Mouse (Mus musculus) lung, embryonic 14.5 days (tissue): ENCODE measurements around the gene Zgrf1. TPM values are rescaled to one million over a fixed set of nuclear protein-coding genes. Genes with fewer than 3 reads are reported as not detected.

Source experiments
- ATAC-seq: fragments of 200-750 bp; cut with Nextera tagmentation; 2 replicates; pipeline ENCODE4 v1.8.0; 2017; ENCODE audit warnings: mild to moderate bottlenecking, moderate TSS enrichment, moderate library complexity; ENCODE audit not compliant: insufficient read depth
- DNase-seq: peaks from one replicate; pipeline ENCODE4 v3.0.0-alpha.2; 2015
- H3K27ac ChIP-seq: fragments of 300-500 bp; sonication (generic); 2 replicates; pipeline ENCODE4 v1.5.1; 2014; ENCODE audit warnings: low read depth, mild to moderate bottlenecking, moderate library complexity
- H3K27me3 ChIP-seq: fragments of 300-500 bp; sonication (generic); 2 replicates; pipeline ENCODE4 v1.6.1; 2014; ENCODE audit warnings: low read length, control low read depth; ENCODE audit not compliant: insufficient read depth
- H3K36me3 ChIP-seq: fragments of 300-500 bp; sonication (generic); 2 replicates; pipeline ENCODE4 v1.6.1; 2014; ENCODE audit warnings: control low read depth; ENCODE audit not compliant: insufficient read depth
- H3K4me1 ChIP-seq: fragments of 300-500 bp; sonication (generic); 2 replicates; pipeline ENCODE4 v1.6.1; 2014; ENCODE audit warnings: antibody characterized with exemption, control low read depth; ENCODE audit not compliant: insufficient read depth
- H3K4me2 ChIP-seq: fragments of 300-500 bp; sonication (generic); 2 replicates; pipeline ENCODE4 v1.6.1; 2014; ENCODE audit warnings: mild to moderate bottlenecking
- H3K4me3 ChIP-seq: fragments of 300-500 bp; sonication (generic); 2 replicates; pipeline ENCODE4 v1.5.1; 2014; ENCODE audit warnings: low read depth, low read length
- H3K9ac ChIP-seq: fragments of 300-500 bp; sonication (generic); 2 replicates; pipeline ENCODE4 v1.6.1; 2014
- H3K9me3 ChIP-seq: fragments of 300-500 bp; sonication (generic); 2 replicates; pipeline ENCODE4 v1.6.1; 2016; ENCODE audit warnings: low read depth, low read length, control low read depth
- CTCF ChIP-seq: IDR thresholded peaks from 2 replicates; pipeline ENCODE4 v1.5.1; 2016; ENCODE audit warnings: antibody characterized with exemption, low read depth
- whole genome bisulfite sequencing: fragments of 180-500 bp; shearing (Covaris S2); extraction: QIAGEN DNeasy Blood & Tissue Kit; methylation state at CpG from one replicate; pipeline ENCODE4 v1.1.7; 2014; 5-methylcytosine and 5-hydroxymethylcytosine counted together
- polyA plus RNA-seq: library from polyadenylated mRNA; unstranded; fragments of >200 nt; fragmentation: Nextera tagmentation; extraction: Ambion mirVana; gene quantifications from 2 replicates; pipeline ENCODE4 v1.2.1, GENCODE M21; 2014

The Zgrf1 gene
- polyA plus RNA-seq, 1 experiment from 2014 or later, result 14.0 TPM

- 1% methylated on average over 10 of the region's 10 CpGs for WGBS
- DNase-seq, result no peak
- Histone ChIP-seq H3K36me3 (no peaks in the 10 kb centered on the region), H3K4me1 (peaks cover 13% of the 10 kb centered on the region), H3K4me2 (no peak overlapping the region), H3K27ac (no peak overlapping the region), H3K4me3 (no peak overlapping the region), H3K27me3 (peaks cover 95% of the 10 kb centered on the region), H3K9me3 (no peaks in the 10 kb centered on the region), H3K9ac (no peak overlapping the region)
- no peak for ATAC-seq
- TF ChIP-seq CTCF, result no peak
Measured at GRCm38 (mm10) chr3:127631582-127631981, 78.3 kb downstream of the Zgrf1 start.

GRCm38 (mm10) chr3:127632531-127632930 is 79.2 kb downstream of the Zgrf1 start:
- H3K4me3 ChIP-seq, result peak overlapping the region; percentile 41
- peaks cover 95% of the 10 kb centered on the region for H3K27me3 ChIP-seq
- no peaks in the 10 kb centered on the region for H3K36me3 ChIP-seq
- peak; percentile 26; the same call in 1 of the 2 replicates for ATAC-seq
- TF ChIP-seq CTCF, result no peak
- peaks cover 13% of the 10 kb centered on the region for H3K4me1 ChIP-seq
- H3K9me3 ChIP-seq, result no peaks in the 10 kb centered on the region
- no peak overlapping the region for H3K9ac ChIP-seq
- DNase-seq, result peak; percentile 68
- H3K4me2 ChIP-seq, result peak overlapping the region; percentile 76
- WGBS, result under 1% methylated on average over 30 of the region's 32 CpGs
- H3K27ac ChIP-seq, result no peak overlapping the region

- Histone ChIP-seq H3K9me3 (no peaks in the 10 kb centered on the region), H3K27ac (no peak within 1 kb of the TSS), H3K36me3 (no peaks in the 10 kb centered on the region), H3K27me3 (peaks cover 95% of the 10 kb centered on the region), H3K4me2 (peak within 1 kb of the TSS; percentile 76), H3K4me1 (peaks cover 13% of the 10 kb centered on the region), H3K9ac (no peak within 1 kb of the TSS), H3K4me3 (peak within 1 kb of the TSS; percentile 41)
- WGBS, result under 1% methylated on average over 90 of the region's 92 CpGs
- ATAC-seq (peak; percentile 42), DNase-seq (peak; percentile 44)
- no peak for TF ChIP-seq CTCF
Measured at GRCm38 (mm10) chr3:127633080-127634032, 80.1 kb downstream of the Zgrf1 start, which contains the start of gene Neurog2. Gene Neurog2, plus strand, starts transcription at chr3:127633135.

GRCm38 (mm10) chr3:127634101-127634983 is 81.1 kb downstream of the Zgrf1 start:
- peak; percentile 76 for TF ChIP-seq CTCF
- WGBS, result under 1% methylated on average over 58 of the region's 58 CpGs
- Histone ChIP-seq H3K4me1 (peaks cover 13% of the 10 kb centered on the region), H3K4me3 (peak overlapping the region; percentile 41), H3K27ac (no peak overlapping the region), H3K36me3 (no peaks in the 10 kb centered on the region), H3K9me3 (no peaks in the 10 kb centered on the region), H3K9ac (no peak overlapping the region), H3K4me2 (peak overlapping the region; percentile 76), H3K27me3 (peaks cover 93% of the 10 kb centered on the region)
- peak; percentile 85 for ATAC-seq
- DNase-seq, result peak; percentile 86

GRCm38 (mm10) chr3:127634984-127635349 is 81.7 kb downstream of the Zgrf1 start:
- no peak for DNase-seq
- no peak overlapping the region for H3K9ac ChIP-seq
- no peaks in the 10 kb centered on the region for H3K9me3 ChIP-seq
- no peak overlapping the region for H3K27ac ChIP-seq
- TF ChIP-seq CTCF, result no peak
- no peak overlapping the region; the same call in 1 of the 2 replicates for H3K4me2 ChIP-seq
- no peak for ATAC-seq
- H3K36me3 ChIP-seq, result no peaks in the 10 kb centered on the region
- no peak overlapping the region for H3K4me3 ChIP-seq
- H3K4me1 ChIP-seq, result peaks cover 13% of the 10 kb centered on the region
- H3K27me3 ChIP-seq, result peaks cover 93% of the 10 kb centered on the region
- WGBS, result 6% methylated on average over 3 of the region's 3 CpGs

GRCm38 (mm10) chr3:127639875-127640761 is 86.8 kb downstream of the Zgrf1 start:
- H3K27ac ChIP-seq, result no peak overlapping the region
- WGBS, result under 1% methylated on average over 36 of the region's 36 CpGs
- H3K36me3 ChIP-seq, result no peaks in the 10 kb centered on the region
- no peaks in the 10 kb centered on the region for H3K4me1 ChIP-seq
- ATAC-seq (peak; percentile 77; the same call in 1 of the 2 replicates), DNase-seq (peak; percentile 65)
- H3K27me3 ChIP-seq, result peaks cover 87% of the 10 kb centered on the region
- H3K9me3 ChIP-seq, result no peaks in the 10 kb centered on the region
- no peak overlapping the region for H3K9ac ChIP-seq
- H3K4me2 ChIP-seq, result peak overlapping the region; percentile 39
- H3K4me3 ChIP-seq, result no peak overlapping the region
- peak; percentile 67 for TF ChIP-seq CTCF
